Mouse (Mus musculus) inflammation-experienced regulatory T-cells (primary cell): ENCODE data around the gene Msh6. TPM values are rescaled to one million over a fixed set of nuclear protein-coding genes. Genes with fewer than 3 reads are reported as not detected.

Source experiments
- polyA plus RNA-seq, 2 experiments: library from polyadenylated mRNA; unstranded; fragments of 100-300 nt; shearing (Covaris generic); gene quantifications; one replicate each; pipeline ENCODE4 v1.2.1; 2017

Msh6 gene
- polyA plus RNA-seq = 10 to 100 TPM; 39.2 to 46.7 TPM

GRCm38 (mm10) chr17:87974629-87975228 lies at the start of gene Msh6:
Gene Msh6, plus strand, starts transcription at chr17:87975062.

Other genes with a start within 250 kb of the Msh6 start
- under 1 TPM in 1 of 2 experiments, not detected in 1; 0.16 TPM for gene Kcnk12, start 177.1 kb upstream of the Msh6 start, polyA plus RNA-seq
- not detected for gene Rpl36-ps4, start 54.1 kb upstream of the Msh6 start, polyA plus RNA-seq
- 10 to 100 TPM in 1 of 2 experiments, 1 to 10 TPM in 1; 7.4 to 11.9 TPM for gene Fbxo11, start 90.2 kb downstream of the Msh6 start, polyA plus RNA-seq